Mouse (Mus musculus) frontal cortex, adult (tissue): ENCODE measurements at regions not wholly inside any gene's neighbourhood (a gene's known extent, or its start where the extent isn't known, plus 50 kb on each side); places are given as distances from the start of the nearest gene placed in this dataset.

ENCODE experiments used
- ATAC-seq: cut with Nextera tagmentation; 2 replicates; pipeline ENCODE4 v1.9.2; 2017; ENCODE audit warnings: mild to moderate bottlenecking, moderate library complexity, mixed read lengths; ENCODE audit not compliant: low TSS enrichment

GRCm38 (mm10) chr8:58998081-58998480, 85.6 kb upstream of the Galntl6 start:
- ATAC-seq, result peak; percentile 78
